Mouse (Mus musculus): Measurements from ENCODE around the gene Med25.
A peak's percentile ranks its signal among the peaks of the same experiment; 100 is the strongest.

Gene Med25

DNA sequence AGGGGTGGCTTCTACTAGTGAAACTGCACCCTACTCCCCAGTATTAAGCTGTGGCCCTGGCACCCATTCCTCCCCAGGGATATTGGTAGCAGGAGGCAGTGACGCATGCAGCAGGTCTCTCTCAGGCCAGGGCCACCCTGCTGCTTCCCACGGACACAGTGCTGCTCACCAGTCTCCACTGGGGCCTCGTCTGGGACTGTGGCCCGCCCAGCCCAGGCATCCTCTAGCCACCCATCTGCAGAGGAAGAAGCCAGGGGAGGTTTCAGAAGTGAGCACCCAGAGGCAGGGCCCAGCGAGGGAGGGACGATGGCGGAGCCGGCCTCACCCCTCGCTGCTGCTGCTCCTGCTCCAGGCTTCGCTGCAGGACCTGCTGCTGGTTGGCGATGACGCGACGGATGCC is 29.3 kb downstream of the Med25 start:
- DNase-seq (ENCODE audit: low spot score in 2 of 2) = no peak

DNA sequence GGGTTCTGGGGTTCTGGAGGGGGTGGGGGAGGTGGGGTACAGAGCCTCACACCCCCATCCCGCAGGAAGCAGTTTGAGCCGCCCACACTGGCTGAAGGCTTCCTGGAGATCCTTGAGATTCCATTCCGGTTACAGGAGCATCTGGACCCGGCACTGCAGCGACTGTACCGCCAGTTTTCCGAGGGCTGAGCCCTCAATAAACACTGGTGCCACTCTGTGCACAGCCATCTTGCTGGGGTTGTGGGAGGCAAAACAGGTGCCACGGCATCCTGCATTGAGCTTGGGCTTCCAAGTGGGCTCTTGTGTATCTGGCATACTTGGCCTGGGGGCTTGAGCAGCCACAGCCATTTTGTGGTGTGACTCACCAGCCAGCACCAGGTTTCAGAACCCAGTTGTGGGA is 30.1 kb downstream of the Med25 start:
- DNase-seq (ENCODE audit: low spot score in 2 of 2) = no peak

DNA sequence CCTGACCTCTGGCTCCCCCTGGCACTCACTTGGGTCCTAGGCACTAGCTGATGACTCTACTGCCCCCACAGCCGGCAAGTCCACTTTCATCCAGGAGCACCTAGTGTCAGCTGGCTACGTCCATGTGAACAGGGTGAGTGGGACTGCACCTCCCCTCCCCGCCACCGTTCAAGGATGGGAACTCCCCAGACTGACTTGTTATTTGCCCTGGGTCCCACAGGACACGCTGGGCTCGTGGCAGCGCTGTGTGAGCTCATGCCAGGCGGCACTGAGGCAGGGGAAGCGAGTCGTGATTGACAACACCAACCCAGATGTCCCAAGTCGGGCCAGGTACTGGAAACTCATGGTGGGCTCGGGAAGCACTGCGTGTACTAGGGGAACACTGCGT is 31.1 kb downstream of the Med25 start:
- no peak for DNase-seq (ENCODE audit: low spot score in 2 of 2)

DNA sequence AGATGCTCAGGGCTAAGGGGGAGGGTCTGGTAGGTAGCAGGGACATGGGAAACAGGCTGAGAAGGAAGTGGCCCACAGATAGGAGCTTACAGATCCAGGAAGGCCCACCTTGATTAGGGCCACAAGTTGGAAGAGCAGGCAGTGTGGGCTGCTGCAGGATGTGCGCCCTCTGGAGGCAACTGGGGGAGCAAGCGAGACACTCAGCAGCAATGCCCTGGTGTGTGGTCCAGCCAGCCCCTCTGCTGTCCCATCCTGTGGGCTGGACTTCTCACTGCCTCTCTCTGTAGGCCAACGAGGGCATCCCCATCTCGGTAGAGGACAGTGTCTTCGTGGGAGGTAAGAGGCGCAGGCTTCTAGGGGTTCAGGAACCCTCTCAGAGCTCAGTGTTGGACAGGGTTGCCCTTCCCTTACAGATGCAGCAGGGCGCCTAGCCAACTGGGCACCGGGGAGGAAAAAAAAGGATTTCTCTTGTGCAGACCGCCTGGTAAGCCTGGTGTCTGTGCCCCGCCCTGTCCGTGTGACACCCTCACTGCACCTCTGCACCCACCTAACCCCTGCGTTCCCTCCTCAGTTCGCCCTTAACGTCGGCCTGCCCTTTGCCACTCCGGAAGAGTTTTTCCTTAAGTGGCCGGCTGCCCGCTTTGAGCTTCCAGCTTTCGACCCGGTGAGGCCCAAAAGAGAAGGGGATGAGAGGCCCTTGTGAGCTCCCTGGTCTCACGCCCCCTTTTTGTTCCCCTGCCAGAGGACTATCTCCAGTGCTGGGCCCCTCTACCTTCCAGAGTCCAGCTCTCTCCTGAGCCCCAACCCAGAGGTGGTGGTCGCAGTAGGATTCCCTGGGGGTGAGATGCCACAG is 31.7 kb downstream of the Med25 start:
- DNase-seq (ENCODE audit: low spot score in 2 of 2) = peak in 1 of 2 experiments; percentile 58

- DNase-seq (ENCODE audit: low spot score in 2 of 2) = no peak
These were observed 32.6 kb downstream of the Med25 start for GRCm38 (mm10) chr7:44859896-44860295.

DNA sequence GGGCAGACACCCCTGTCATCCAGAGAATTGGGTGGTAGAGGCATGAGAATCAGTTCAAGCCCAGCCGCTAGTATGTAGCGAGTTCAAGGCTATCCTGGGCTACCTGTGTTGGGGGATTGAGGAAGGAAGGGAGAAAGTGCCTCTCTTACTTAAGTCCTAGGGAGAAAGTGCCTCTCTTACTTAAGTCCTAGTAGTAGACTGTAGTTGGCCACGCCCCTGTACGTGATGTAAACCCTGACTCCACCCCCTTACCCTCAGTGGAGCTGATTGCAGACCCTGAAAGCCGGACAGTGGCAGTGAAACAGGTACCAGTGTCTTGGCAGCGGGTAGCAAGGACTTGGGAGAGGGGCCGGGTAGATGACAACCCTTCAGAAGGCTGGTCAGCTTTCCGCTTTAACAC is 34.6 kb downstream of the Med25 start:
- DNase-seq (ENCODE audit: low spot score in 2 of 2) = no peak

- DNase-seq (ENCODE audit: low spot score in 2 of 2) = peak; percentile 88 to 91
These were observed 35.4 kb downstream of the Med25 start, which contains the start of gene Pnkp for GRCm38 (mm10) chr7:44857042-44857552. Gene Pnkp (plus strand): TSS chr7:44857139.

DNA sequence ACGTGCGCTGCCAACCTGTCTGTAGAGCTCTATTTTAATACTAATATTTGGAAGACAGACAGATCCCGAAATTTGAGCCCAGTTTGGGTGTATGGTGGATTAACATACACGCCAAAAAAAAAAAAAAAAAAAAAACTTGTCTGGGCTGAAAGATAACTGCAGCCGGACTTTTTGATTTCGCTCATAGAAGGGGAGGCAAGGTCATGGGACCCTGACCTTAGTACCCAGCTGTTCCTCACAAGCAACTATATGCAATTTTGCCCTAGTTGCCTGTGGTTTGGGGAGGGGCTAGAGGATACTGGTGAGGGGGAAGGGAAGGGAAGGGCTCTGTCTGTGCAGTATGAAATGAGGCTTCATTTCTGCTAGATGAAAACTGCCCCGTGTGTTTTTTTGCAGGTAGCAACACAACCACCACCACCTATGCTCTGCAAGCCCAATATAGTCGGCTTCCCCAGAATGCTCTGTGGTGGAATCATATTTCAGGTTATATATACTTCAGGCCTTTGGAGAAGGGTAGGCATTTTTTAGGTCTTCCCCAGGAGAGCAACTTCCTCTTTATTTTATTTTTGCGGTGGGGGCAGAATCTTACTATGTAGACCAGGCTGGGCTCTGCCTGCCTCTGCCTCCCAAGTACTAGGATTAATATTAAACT is 36.1 kb downstream of the Med25 start:
- no peak for DNase-seq (ENCODE audit: low spot score in 2 of 2)

DNA sequence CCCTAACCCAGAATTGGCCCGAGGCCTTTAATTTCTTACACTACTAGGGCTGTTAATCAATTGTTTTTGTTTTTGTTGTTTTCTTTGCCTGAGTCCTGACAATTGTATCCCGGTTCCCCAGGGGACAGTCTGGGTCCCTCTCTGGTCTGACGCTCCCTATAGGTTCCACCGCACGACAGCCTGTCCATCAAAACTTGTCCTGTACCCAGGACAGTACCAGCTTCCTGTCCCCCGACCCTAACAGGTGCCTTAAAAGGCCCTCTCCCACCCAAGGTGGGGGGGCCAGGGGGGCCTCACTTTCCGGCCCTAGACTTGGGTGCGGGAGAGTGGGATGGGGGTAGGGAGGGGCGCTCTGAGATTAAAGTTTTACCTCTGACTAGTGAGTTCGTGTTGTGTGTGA is 37.5 kb downstream of the Med25 start:
- no peak for DNase-seq (ENCODE audit: low spot score in 2 of 2)

GRCm38 (mm10) chr7:44854356-44855031 is 38.0 kb downstream of the Med25 start:
- DNase-seq (ENCODE audit: low spot score in 2 of 2) = peak in 1 of 2 experiments; percentile 67

DNA sequence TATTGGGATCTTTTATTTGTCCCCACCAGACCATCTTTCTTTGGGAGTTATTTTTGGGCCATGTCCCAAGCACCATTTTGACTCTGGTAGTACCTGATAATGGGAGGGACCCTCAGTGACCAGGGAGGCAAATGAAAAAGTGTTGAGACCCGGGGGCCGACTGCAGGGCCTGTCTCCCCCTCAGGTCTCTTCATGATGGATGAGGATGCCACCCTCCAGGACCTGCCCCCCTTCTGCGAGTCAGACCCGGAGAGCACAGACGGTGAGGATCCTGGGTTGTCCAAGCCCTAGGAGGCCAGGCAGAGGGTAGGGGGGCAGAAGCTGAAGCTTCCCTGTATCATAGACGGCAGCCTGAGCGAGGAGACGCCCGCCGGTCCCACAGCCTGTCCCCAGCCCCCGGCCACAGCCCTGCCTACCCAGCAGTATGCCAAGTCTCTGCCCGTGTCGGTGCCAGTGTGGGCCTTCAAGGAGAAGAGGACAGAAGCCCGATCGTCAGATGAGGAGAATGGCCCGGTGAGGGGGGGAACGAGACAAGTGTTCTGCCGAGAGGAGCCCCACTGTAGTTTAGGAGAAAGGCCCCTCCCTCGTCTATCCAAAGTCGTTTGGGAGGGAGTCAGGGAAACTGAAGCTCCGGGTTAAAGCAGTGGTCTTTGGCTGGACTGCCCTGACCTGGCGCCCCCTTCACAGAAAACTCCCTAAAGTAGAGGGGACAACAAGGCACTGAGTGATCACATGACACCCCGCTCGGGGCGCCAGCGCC is 38.7 kb downstream of the Med25 start:
- DNase-seq (ENCODE audit: low spot score in 2 of 2) = no peak

- DNase-seq (ENCODE audit: low spot score in 2 of 2) = no peak
These were observed 39.4 kb downstream of the Med25 start for GRCm38 (mm10) chr7:44853065-44853464.

- no peak for DNase-seq (ENCODE audit: low spot score in 2 of 2)
These were observed 40.1 kb downstream of the Med25 start for GRCm38 (mm10) chr7:44852259-44853027.

GRCm38 (mm10) chr7:44851625-44852234 is 40.8 kb downstream of the Med25 start:
- DNase-seq (ENCODE audit: low spot score in 2 of 2) = no peak

DNA sequence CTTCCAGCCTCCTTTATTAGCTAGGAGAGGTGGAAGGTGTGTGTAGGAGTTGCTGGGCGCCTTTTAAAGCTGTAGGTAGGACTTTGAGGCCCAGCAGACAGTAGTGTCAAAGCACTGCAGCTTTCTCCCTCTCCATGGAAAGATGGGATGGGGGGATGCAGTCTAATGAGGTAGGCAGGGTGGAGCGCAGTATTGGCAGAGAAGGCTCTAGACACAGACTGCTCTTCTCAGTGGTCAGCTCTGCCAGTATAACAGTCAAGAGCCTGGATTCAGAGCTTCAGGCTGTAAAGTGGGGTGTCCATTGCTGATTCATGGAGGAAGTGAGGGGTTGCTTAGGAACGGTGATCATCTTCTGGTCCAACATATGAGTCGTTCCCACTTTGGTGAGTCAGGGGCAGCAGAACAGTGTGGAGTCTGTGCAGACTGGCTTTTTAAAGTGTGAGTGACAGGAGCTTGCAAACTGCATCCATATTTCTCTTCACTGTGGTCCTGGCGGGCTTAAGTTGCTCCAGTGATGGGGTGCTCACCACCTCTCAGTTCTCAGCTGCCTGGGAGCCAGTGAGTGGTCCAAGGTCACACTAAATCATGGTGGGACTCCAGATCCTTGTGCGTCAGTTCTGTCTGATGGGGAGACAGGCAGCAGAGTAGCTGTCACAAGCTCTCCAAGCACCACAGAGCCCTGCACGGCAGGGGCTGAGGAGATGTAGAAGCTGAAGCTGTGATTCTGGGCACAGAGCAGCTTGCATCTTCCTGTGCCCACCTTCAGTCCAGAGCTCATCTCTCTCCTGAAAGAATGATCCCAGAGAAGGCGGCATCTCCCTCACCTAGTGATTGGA is 41.5 kb downstream of the Med25 start:
- no peak for DNase-seq (ENCODE audit: low spot score in 2 of 2)

- DNase-seq (ENCODE audit: low spot score in 2 of 2) = peak in 1 of 2 experiments; percentile 67
These were observed 42.4 kb downstream of the Med25 start for GRCm38 (mm10) chr7:44850146-44850545.

DNA sequence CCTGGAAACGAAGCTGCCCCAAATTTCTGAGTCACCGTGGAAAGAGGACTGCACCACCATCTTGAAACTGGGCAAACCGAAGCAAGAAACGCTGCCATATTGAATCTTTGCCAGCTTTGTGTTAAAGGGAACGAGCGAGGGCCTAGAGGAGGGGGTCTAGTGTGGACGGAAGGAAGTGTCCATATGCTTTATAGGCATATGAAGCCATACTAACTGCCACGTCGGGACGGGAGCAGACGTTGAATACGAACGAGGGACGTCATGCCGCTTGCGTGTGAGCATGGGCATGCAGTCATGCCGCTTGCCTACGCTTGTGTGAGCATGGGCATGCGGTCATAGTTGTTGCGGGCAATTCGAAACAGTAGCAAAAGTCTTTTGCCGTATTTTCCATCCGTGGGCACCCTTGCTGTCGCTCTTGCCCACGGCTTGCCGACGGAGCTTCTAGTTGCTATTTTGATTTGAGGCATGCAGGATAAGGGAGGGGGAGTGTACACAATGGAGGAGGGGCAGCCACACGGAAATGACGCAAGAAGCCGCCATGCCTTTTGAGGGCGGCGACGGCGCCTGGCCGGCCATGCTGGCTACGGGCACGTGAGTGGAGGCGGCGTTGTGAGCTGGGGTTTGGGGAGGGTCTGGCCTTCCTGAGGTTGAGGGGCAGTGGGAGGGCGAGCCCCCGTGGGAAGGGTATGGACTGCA is 42.9 kb downstream of the Med25 start:
- peak; percentile 87 to 89 for DNase-seq (ENCODE audit: low spot score in 2 of 2)

DNA sequence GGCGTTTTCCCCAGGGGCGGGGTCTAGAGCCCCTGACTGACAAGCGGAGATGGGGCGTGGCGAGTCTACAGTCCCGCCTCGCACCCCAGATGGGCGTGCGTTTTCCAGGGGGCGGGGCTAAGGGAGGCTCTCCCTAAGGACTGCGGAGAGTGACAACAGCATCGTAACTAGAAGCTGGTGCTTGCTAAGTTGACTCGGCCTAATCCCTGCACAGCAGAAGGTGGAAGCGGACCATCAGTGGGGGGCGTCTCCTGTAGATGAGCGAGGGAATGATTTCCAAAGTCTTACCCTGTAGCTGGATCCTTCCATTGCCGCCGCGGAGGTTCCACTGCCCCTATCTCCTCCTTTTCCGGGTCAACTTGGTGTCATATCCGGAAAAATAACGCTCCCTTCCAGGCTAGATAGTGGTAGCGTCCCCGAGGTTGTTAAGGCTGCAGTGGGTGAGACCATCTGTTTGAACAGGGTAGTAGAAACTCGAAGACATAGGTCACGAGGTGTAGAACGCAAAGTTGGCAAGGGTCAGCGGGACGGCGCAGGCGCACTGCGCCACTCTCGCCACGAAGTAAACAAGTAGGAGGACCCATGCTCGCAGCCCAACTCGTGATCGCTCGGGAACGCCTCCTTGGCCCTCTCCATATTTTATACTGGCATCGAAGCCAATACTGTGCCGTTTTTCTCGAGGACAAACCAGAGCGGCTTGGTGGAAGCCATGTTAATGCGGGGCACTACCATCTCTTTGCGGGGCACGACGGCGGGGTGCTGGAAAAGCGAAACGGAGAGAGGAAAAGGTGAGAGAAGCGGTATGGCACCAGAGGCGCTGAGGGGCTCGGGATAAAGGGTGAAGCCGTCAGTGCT is 43.7 kb downstream of the Med25 start, which contains the start of the genes Akt1s1 and Tbc1d17:
TSS of gene Akt1s1 (plus strand) at position 431 of the 855 bp plus-strand sequence.
TSS of gene Tbc1d17 (minus strand) at position 519 of the 855 bp plus-strand sequence.
- DNase-seq (ENCODE audit: low spot score in 2 of 2) = peak; percentile 99 to 100
